Mouse (Mus musculus) layer of hippocampus, postnatal 25 days (tissue): Measurements from ENCODE around the gene Jmjd1c. TPM values are rescaled to one million over a fixed set of nuclear protein-coding genes. Genes with fewer than 3 reads are reported as not detected.

ENCODE experiments used
- DNase-seq, 2 experiments: peaks; one replicate each; pipeline ENCODE4 v3.0.0; 2022; ENCODE audit warnings: mixed read lengths in 2 of 2, low spot score in 1 of 2; ENCODE audit errors: extremely low spot score in 1 of 2
- total RNA-seq, 2 experiments: library from RNA; stranded (reverse); gene quantifications; 2 replicates each; pipeline ENCODE4 v1.2.3; 2021

Jmjd1c gene
- total RNA-seq, 2 experiments from 2014 or later, result 80.3 to 98.6 TPM

GRCm38 (mm10) chr10:67287877-67288276 is 192.0 kb downstream of the Jmjd1c start:
- DNase-seq, result peak in 1 of 2 experiments; percentile 31

GRCm38 (mm10) chr10:67290622-67291021 is 194.7 kb downstream of the Jmjd1c start:
- no peak for DNase-seq

GRCm38 (mm10) chr10:67291087-67291486 is 195.2 kb downstream of the Jmjd1c start:
- DNase-seq, result no peak

DNA sequence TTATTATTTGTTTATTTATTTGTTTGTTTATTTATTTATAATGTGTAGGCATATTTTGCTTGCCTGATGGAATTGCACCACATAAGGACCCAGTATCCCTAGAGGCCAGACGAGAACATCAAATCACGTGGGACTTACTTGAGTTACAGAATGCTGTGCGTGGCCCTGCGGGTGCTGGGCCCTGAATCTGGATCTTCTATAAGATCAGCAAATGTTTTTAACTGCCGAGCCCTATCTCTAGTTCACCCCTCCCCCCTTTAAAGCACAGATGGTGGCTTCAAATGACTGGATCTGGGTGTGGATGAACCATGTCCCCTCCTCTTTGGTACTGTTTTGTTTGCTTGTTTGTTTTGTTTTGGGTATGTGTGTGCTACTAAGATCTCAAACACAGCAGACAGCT is 199.4 kb downstream of the Jmjd1c start:
- no peak for DNase-seq

- no peak for DNase-seq
Measured at GRCm38 (mm10) chr10:67295938-67296466, 200.1 kb downstream of the Jmjd1c start.

DNA sequence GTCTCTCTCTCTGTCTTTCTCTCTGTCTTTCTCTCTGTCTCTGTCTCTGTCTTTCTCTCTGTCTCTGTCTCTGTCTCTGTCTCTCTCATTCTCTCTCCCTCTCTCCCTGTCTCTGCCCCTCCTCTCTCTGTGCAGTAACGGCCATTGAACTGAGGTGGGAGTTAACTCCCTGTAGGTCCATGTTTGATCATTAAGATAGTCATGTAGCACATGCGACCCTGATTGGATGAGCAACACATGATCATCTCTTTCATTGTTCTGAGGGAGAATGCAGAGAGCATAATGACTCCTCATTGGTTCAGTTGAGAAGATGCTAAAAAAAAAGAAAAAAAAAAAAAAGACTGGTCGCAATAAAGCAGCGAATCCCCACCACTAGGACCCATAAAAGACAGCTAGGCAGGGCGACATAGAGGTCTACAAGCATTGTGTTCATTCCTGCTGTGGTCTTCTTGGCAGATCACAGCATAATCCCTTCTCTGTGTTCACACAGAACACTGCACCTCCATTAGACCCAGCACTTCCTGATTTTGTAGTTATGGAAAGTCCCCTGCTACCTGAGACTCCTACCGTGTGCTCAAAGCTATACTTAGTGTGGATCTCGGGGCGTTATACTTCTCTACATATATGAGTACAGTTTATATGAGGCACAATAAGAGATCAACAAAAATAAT is 200.7 kb downstream of the Jmjd1c start:
- no peak for DNase-seq

GRCm38 (mm10) chr10:67297175-67297855 is 201.4 kb downstream of the Jmjd1c start:
- no peak for DNase-seq

DNA sequence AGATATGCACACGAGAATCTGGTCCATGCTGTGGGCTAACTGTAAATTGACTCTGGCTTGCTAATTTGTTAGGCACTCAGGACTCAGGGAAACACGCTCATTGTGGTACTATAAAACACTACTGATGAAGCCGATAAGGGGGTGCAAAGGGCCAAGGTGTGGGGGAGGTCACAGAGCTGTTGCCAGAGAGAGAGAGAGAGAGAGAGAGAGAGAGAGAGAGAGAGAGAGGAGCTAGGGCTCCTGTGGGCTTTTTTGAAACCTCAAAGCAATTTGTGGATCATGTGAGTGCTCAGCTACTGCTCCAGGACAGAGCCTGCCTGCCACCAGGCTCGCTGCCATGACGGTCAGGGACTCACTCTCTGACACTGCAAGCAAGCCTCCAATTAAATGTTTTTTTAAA is 202.9 kb downstream of the Jmjd1c start:
- no peak for DNase-seq

DNA sequence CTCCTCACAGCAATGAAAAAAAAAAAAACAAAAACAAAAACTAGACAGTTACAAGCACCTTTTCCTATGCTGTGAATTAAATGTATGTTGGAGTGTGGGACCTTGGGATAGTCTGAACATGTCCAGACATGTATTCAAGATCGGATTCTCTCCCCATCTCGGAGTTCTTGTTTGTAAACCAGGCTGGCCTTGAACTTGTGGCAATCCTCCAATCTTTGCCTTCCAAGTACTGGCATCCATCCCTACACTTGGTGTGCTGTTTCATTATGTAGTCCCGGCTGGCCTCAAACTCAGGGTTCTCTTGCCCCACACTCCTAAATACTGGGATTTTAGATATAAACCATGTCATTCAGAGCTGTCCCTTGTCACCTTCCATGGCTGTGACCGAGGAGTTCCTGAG is 203.4 kb downstream of the Jmjd1c start:
- DNase-seq, result no peak

DNA sequence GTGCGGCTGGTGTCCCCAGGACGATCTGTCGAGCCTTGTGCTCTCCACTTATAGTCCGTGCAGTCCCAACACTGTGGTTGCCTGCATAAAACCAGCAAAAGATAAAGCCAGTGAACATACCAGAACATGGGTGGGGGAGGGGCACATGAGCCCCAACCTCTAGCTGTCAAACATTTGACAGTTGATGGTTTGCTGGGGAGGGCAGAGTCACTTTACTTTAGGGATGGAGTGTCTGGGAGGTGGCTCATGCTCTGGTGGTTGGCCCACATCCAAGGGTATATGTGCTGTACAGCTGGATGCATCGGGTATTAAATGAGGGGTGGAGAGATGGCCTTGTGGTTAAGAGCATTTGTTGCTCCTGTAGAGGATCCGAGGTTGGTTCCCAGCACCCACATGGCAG is 205.1 kb downstream of the Jmjd1c start:
- DNase-seq, result no peak

GRCm38 (mm10) chr10:67302340-67302739 is 206.4 kb downstream of the Jmjd1c start:
- DNase-seq, result no peak

Other genes with a start within 250 kb of the Jmjd1c start
- 10 to 100 TPM; 22.8 to 24.2 TPM for gene Reep3, start 820 bp downstream of the Jmjd1c start, total RNA-seq
- 10 to 100 TPM; 17.9 to 21.1 TPM for gene Nrbf2, start 189.2 kb downstream of the Jmjd1c start, total RNA-seq